Mouse (Mus musculus) CD4-positive, CD25-positive, alpha-beta regulatory T cell, adult 4 months (primary cell): Measurements from ENCODE around the gene Pcx. TPM values are rescaled to one million over a fixed set of nuclear protein-coding genes. Genes with fewer than 3 reads are reported as not detected.
A peak's percentile ranks its signal among the peaks of the same experiment; 100 is the strongest.

Source experiments
- ATAC-seq: one replicate; pipeline ENCODE4 v1.8.0; 2017
- polyA plus RNA-seq, 2 experiments: library from polyadenylated mRNA; unstranded; fragments of 100-300 nt; shearing (Covaris generic); gene quantifications; one replicate each; pipeline ENCODE4 v1.2.1; 2017

Pcx gene
- polyA plus RNA-seq, 2 experiments from 2014 or later = 0.73 to 3.6 TPM

DNA sequence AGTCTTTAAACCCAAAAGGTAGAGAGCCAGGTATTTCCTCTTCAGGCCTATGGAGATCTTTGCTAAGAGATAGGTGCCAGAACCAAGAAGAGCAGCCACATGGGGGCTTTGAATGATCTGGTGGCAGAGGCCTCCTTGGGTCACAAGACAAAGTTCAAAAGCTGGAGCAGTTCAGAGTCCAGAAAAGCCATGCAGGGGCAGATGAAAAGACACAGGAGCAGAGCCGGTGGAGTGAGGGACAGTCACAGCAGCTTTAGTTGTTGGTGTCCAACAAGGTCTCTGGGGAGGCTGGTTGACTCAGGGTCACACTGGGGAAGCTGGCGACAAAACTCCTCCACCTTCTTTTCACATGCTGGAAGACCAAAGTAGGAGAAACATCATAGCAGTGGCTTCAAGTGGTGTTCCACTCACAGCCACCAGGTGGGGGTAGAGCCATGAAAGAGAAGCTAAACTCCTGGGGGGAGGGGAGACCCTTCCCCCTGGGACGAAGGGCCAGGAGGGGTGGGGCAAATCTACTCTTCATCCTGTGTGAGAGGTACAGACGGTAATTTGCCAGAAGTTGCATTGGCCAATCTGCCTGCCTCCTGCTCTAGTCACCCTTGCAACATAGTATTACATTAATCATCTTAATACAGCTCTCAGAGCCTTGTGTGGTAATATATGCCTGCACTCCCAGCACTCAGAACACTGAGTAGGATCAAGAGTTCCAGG, 12.9 kb upstream of the Pcx start:
- peak; percentile 56 for ATAC-seq

DNA sequence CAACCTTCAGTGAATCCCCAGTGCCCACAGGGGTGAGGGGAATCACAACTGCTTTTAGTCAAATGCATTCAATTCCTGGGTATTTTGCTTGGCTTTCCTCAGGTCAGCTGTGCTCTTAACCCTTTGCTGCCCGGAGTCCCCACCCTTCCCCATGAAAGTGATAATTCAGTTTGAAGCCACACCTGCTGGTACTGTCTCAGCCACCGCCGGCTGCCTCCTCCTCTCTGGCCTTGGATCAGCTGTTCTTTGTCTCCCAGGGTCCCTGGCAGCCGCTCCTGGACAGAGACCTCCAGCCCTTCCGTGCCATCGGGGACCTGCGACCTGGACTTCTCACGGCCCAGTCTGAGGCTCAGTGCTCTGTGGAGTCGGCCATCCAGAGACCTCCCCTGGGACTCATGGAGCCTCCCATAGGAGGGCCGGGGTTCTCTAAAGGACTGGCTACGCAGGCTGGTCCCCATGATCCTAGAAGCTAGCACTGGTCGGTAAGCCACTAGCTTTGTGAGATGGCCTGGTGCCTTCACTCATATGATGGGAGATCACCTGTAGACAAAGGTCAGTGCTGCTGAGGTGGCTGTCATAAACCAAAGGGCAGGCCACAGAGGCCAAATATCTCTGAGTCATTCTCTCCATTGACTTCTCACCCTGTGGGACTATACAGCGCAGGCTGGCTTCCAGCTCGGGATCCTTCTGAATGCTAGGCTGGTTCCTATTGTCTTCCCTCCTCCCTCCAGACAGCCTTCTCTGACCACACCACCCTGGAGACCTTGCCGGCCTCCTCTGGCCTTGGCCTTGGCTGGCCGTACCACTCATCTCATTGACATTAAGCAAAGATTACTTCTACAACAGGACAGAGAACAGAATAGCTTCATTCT, 12.0 kb upstream of the Pcx start, which contains the start of gene 2010003K11Rik:
Gene 2010003K11Rik (minus strand): TSS at position 522 of the 872 bp plus-strand sequence.
- ATAC-seq = no peak

DNA sequence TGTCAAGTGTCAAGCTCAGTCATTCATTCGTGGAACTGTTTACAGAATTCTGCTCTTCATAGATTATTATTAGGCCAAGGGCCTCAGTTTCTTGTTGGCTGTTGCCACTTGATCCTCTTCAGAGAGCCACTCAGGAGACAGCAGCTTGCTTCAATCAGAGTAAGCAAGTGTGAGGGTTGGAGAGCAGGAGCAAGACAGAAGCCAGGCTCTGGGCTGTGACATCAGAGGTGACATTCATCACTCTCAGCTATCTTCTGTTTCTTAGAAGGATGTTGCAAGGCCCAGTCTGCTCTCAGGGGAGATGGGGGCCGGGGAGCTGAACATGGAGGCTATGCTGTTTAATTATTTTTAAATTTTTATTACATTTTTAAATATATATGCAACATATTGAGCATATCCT, 7.6 kb upstream of the Pcx start:
- ATAC-seq = no peak

DNA sequence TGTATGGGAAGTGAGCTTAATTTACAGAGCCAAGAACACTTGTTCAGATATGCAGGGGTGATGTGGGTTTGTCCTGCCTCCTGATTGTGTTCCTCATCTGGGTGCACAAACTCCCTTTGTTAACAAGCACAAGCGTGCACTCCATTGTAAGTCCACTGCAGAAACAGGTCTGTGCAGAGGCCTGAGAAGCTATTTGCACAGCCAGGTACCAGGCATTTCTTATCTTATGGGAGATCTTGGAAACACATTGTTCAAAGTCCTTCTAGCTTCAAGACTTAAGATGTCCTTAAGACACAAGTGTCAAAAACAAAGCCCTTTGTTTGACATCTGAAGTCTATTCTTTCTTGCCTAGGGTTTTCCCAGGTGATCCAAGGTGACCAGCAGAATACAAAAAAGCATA, 5.4 kb upstream of the Pcx start:
- ATAC-seq = no peak

DNA sequence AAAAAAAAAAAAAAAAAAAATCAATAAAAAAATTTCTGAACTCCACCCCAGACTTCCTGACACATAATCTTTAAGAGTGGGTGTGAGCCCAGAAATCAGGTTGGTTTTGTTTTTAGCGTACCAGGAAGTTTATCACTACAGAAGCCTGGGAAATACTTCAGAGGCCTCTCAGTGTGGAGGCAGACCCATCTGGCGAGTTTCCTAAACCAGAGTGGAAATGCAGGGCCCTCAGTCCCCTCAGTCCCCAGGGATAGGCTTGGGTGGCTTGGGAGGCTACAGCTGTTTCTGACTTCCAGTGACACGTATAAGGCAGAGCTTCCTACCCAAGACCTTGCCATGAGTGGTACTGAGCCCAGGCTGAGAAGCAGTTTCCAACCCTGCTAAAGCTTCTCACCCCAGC, 2.5 kb upstream of the Pcx start:
- no peak for ATAC-seq

DNA sequence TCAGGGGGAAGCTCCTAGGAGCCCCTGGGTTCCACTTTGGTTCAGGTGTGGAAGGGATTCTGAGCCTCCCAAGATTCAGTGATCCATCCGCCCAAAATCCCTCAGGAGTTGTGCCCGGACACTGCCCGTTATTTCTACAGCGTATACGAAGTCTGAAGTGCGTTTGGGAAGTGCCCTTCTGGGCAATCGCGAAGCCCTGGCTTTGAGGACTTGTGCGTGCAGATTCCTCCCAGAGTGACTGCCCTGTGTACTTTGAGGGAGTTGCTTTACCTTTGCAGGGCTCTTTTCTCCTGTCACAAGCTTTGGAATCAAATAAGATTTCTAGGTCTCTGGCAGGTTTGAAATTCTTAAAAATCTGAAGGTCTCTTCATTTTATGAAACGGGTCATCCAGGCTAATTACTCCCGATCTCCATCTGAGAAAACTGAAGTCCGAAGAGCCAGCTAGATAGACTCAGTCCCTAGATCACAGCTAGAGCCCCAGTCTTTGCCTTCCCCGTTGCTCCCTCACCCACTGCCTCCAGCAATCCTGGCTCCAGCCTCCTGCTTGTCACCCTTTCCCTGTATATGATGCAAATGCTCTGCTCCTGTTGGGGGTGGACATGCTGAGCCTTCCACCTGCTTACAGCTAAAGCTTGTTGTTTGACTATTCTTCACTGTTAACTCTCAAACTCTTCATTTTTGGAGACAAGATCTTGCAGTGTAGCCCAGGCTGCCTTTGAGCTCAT, 1.0 kb downstream of the Pcx start:
- no peak for ATAC-seq

DNA sequence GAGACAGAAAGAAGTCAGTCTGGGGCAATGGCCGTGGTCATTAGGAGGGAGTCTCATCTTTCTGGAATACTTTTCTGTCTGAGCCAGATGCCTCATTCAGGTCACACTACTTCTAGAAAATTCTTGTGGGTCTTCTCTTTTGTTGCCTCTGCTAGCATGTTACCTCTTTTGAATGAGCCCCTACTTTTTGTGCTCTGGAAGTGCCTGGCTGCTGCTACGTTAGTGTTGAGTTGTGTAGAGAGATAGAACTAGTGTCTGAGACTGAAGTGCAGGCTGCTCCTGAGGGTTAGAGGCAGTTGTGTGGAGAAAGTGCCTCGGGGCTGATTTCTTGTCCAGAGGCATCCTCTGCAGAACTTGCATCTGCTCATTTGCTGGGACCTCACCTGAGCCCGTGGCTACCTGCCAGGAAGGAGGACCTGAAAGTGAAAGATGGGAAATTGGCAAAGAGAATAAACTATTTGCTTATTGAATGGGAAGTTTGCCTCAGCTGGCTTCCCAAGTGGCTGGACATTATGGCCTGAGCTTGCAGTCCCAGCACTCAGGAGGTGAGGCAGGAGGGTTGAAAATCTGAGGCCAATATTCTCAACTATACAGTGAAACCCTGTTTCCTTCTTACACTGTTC, 3.1 kb downstream of the Pcx start:
- ATAC-seq = no peak

DNA sequence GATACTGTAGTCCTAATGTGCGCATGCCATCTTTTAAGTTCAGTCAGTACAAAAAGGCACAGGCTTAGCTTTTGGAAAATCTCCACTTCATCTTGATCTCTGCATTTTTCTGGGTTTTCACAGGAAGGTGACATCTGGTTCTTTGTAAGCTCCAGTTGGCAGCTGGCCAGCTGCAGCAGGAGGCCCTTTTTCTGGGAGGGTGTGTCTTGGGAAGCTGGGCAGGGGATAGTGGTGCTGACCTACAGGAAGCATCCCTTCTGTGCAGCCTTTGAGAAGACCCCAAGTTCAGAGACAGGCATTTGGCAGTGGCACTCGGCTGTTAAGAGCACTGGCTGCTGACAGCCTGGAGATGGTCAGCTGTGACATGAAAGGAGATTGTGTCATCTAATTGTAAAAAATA, 5.5 kb downstream of the Pcx start:
- ATAC-seq = no peak

DNA sequence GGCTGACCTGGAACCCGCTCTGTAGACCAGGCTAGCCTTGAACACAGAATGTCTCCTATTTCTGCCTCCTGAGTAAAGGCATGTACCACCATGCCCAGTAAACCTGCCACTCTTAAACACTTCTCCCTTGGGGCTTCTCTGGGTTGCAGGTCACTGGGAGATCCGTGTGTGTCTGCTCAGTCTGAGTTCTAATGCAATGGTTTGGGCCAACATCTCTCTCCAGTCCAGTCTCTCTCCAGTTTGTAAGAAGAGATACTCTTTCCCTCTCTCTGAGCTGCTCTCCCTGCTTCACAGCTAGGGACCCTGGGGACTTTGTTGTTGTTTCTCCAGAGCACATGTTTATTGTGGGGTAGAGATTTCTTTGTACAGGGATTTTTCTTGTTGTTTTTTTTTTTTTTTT, 6.0 kb downstream of the Pcx start:
- no peak for ATAC-seq

DNA sequence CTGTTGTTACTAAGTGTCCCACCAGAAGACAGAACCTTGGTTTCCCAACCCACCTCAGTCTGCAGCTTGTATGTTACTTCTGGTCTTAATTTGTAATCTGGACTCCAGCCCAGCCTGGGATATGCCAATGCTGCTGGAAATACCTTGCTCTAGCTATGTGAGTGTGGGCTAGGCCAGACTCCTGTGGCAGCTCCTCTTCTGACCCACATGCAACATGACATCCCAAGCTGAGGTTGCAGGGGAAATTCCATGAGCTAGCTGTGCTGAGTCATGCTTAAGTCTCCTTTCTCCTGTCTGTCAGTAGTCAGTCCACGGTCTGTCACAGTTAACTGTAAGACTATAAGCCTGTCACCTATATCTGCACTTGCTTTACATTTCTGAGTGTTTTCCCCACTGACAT, 7.2 kb downstream of the Pcx start:
- no peak for ATAC-seq

DNA sequence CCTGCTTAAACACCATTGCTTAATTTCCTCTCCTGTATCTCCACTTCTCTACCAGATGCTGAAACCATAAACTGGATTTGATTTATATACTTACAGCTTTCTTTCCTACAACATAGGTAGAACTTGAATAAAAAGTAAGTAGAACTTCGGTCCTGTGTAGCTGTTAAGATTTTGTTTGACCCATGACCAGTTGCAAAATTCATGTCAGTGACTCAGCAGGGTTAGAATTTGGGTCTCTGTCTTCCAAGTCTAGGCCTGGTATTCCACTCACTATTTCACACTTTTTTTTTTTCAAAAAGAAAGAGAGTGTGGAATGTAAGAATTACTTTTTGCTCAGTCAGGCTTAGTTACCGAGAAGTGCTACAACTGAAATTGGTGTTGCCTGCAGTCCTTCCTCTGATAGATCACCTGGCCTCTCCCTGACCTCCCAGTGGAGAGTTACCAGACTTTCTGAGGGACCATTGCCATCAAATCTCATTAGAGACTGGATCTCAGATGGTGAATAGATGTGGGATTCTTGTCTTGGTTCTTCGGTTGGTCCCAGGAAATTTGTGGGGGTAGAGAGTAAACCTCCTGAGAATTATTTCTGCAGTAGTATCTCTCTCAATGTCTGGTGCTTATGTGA, 11.3 kb downstream of the Pcx start:
- no peak for ATAC-seq

DNA sequence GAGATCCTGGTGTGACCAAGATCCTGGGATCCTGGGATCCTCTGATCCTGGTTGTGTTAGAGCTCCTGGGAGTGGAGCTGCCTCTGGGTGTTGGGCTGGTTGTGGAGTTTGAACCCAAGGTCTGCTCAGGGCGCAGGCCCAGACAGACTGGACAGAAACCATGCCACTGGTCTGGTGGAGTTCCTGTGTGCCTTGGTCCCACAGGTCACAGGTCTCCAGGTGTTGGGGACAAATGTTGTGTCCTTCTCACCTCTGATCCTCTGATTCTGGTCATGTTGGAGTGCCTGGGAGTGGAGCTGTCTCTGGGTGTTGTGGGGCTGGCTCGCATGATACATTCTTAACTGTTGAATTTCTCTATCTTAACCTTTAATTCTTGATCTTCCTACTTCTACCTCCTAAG, 24.4 kb downstream of the Pcx start:
- ATAC-seq = no peak

DNA sequence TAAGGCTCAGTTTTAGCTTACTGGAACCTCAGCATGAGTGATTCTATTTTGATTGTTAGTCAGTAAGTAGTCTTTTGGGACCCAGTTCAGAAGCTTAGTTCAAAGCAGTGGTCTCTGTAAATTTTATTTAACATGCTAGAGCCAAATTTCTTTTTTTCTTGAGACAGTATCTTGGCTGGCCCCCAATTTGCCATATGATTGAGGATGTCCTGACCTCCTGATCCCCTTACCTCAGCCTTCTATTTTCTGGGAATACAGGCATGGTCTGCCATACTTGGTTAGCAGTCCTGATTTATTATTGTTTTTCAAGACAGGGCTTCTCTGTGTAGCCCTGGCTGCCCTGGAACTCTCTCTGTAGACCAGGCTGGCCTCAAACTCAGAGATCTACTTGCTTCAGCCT, 25.6 kb downstream of the Pcx start:
- no peak for ATAC-seq

DNA sequence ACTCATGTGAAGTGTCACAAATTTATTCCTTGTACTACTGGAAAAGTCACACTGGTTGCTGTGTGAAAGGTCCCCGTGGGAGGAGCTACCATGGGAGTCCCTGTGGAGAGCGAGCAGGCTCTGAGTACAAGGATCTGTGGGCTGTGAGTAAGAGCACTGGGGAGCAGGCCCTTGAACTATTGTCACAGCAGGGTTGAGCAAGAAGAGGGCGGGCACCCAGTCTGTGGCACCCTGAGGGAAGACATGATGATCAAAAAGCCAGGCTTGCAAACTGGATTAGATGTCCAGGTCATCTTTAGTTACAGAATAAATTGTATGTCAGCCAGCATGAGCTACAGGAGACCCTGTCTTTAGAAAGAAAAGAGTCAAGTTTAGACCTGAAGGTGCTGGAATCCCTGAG, 26.3 kb downstream of the Pcx start:
- ATAC-seq = no peak

DNA sequence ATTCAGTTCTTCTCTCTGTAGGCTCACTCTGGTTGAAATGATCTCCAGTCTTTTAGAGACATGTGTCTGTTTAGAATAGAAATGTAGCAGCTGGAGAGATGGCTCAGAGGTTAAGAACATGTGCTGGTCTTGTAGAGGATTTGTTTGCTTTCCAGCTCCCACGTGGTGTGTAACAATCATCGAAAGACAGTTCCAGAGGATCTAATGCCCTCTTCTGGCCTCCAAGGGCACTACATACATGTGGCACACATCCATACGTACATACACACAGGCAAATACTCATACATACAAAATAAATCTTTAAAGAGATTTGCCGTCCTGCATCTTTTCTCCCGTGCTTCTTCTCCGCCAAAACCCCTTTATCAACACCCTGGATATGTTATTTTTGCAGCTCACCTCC, 30.0 kb downstream of the Pcx start:
- no peak for ATAC-seq

DNA sequence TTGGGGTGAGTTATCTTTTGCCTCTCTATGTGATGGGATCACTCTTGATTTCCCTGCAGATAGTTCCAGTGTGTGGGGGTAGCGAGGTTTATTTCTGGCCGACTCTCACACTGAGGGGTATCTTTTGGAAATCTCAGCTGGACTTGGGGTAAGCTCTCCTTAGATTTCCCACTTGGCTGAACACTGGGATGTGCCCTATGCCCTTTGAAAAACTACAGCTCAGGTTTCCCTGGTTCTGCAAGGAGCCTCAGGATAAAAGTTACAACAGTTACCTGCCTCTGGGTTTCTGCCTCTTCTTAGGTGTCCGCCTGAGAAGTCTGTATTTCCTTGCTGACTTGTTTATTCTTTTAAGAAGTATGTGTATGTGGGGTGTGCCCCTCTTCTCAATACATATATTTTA, 30.7 kb downstream of the Pcx start:
- no peak for ATAC-seq

DNA sequence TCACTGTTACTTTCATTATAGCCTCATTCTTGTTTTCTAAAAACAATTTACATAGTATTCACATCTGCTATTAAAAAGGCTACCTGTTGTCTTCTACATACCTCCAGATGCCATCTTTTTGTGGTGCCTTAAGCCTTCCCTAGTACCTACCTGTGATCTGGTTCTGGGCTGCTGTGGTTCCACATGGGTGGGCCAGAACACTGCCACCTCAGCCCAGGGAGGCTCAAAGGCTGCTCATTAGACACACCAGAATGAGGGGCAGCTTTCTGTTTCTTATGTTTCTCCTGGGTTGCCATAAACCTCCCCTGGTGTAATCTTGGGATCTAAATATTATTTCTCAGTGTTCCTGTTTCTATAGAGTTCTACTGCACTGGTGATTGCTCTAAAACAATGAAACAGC, 31.8 kb downstream of the Pcx start:
- ATAC-seq = no peak

DNA sequence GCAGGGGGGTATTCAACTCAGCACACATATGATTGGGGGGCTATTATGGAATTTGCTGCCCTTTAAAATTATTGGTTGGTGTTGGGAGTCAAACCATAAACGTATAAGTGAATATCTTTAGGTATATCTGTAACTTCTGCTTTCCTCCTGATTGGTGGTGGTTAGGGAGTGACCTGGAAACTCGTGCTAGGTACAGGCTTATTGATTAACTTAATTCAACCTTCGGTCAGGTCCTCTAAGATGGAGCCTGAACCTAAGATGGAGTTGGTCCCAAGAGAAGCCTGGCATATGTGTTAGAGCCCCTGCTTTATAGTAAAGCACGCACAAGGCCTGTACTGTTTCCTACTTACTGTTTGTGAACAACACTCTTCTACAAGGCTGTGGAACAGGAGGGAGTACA, 34.8 kb downstream of the Pcx start:
- ATAC-seq = no peak

DNA sequence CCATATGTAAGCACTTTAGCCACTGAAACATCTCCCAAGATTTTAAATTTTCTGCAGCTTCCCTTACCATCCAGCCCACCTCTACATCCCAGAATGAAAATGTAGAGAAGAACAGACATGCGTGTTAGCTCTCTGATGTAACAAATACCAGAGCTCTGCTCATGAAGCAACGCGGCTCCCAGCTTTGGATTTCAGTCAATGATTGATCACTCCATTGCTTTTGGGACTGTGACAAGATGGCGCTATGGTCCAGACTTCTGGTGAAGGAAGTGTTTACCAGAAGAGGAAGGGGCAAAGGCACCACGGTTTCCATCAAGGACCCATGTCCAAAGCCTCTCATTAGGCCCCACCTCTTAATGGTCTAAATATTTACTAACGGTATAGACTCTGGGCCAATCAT, 35.6 kb downstream of the Pcx start:
- ATAC-seq = no peak

DNA sequence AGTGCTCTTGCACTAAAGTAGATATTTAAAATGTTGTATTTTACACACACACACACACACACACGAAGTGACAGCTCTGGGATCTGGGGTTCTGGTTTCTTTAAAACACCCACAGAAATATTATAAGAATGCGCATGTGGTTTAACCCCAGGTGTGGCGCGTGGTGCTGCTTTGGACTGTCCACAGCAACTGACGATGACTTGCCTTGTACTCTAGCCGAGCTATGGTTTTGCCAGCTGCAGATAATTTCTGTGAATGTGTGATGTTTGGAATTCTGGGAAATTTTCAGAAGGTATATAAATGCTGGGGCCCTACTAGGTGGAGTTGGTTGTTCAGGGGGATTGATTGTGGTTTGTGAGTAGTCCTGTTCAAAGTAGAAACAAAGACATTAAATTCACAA, 37.5 kb downstream of the Pcx start:
- no peak for ATAC-seq

DNA sequence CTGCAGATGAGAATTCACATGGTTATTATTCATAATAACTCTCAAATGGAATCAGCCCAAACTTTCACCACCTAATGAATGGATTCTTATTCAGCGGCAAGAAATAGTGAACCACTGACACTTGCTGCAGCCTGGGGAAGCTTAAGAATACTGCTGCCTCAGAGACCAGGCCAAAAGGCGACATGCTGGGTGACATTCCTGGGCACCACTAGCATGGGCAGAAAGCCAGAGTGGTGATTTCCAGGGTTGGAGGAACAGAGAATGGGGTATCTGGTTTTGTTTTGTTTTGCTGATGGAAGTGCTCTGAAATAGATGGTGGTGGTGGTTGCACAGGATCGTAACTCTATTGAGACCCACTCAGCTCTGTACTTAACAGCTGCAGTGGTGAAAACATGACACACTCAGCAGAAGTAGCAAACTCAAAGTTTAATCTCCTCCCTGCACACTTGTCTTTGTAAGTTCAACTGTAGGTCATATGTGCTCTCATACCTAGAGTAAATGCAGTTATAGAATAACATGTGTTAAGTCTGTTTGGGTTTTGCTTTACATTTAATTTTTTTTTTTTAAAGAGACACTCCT, 38.1 kb downstream of the Pcx start:
- no peak for ATAC-seq

DNA sequence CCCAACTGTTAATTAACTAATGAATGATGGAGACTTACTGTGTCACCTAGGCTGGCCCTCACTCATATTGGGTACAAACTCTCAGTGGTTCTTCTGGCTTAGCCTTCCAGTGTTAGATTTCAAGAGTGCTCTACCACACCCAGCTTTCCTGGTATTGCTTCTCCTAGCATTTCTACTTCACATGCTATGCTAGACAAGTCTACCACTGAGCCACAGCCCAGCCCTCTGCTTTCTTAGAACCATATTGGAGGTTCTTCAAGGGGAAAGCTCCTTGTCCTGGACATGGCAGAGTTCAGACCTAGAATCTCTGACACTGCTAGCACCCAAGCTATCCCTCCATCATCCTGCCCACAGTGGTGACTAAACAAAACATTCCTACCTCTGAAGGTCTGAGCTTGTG, 44.0 kb downstream of the Pcx start:
- no peak for ATAC-seq
